Mouse (Mus musculus) E14TG2a.4 (cell line): ENCODE results near the gene S100a8.

ENCODE experiments used
- CTCF ChIP-seq: conservative IDR thresholded peaks from 2 replicates; pipeline ENCODE4 v1.5.1; 2014; ENCODE audit warnings: low read length
- NANOG ChIP-seq: IDR thresholded peaks from 2 replicates; pipeline ENCODE4 v1.6.1; 2014; ENCODE audit warnings: borderline replicate concordance, low read length, mixed read lengths
- POU5F1 ChIP-seq: IDR thresholded peaks from 2 replicates; pipeline ENCODE4 v1.6.1; 2014; ENCODE audit warnings: low read length, borderline replicate concordance

DNA sequence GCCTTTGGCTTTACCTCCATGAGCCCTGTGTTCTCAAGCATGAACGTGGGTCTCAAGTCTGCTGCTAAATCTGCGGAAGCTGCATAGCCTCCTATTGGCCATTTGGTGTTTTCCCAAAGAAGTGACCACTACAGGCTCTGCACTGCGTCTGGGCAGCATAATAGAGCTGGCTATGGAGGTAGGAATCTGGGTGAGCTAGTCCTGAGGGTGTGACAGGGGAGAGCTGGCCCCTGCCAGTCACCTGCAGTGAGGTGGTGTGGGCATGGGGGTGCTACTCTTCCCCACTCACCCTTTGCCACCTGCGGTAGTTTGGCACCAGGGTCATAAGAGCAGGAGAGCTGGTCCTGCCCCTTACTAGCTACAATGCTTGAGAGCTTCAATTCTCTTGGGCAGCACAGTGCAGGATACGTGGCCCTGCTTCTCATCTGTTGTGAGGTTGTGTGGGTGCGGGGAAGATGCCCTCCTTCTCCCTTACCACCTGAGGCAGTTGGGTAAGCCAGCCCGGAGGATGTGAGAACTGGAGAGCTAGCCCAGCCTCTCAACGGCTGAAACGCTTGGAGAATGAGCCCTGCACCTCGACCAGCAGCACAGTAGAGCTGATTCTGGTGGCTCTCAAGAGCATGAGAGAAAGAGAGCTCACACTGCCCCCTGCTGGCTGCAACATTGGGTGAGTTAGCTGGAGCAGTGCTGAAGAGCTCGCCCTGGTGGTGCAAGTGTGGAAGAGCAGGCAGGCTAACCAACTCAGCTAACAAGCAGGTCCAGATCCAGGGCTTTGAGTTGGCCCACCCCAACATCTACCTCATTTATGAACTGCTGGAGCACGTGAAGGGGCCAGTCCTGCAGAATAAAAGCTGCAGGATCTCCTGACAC lies 41.0 kb downstream of the S100a8 start:
- peak; percentile 96 for TF ChIP-seq CTCF
- no peak for TF ChIP-seq NANOG
- TF ChIP-seq POU5F1: no peak
